Mouse (Mus musculus) ES-Bruce4 (cell line): ENCODE measurements around the gene Gm10320.

ENCODE experiments used
- CTCF ChIP-seq: IDR thresholded peaks from one replicate; pipeline ENCODE4 v1.8.1; 2011; ENCODE audit warnings: low read depth, low read length
- EP300 ChIP-seq: IDR thresholded peaks from 2 replicates; pipeline ENCODE4 v1.6.1; 2011; ENCODE audit warnings: low read depth, low read length; ENCODE audit not compliant: insufficient read depth
- POLR2A ChIP-seq: IDR thresholded peaks from one replicate; pipeline ENCODE4 v1.8.1; 2011; ENCODE audit warnings: low read length; ENCODE audit not compliant: insufficient read depth

DNA sequence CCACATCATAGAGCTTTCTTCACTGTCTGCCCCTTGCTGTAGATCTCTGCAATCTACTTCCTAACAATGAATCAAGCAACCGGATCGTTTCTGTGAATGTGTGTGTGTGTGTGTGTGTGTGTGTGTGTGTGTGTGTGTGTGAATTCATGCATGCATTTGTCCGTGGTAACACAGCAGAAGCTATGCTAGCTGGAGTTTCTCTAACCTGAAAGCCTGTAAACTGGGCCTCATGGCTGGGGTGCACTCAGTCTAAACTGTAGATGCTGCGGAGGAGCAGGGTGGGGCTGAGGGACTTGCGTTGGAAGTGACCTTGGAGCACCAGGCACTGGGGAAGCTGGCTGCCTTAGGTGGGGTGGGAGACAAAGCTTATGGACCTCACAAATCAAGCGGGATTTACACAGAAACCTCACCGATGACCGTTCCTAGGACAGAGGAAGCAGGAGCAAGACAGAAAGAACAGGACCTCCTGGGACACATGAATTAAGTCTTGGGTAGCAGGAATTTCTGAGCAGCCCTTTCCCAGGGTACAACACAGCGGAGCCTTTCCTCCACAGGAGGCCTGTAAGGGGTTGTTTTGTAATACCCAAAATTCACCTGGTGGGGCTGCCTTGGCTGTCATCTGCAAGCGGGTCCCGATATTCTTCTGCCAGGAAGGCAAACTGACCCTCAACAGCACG, 41.0 kb upstream of the Gm10320 start:
- no peak for TF ChIP-seq CTCF
- no peak for TF ChIP-seq POLR2A
- no peak for TF ChIP-seq EP300
